Mouse (Mus musculus) ovary, postnatal 14 days (tissue): ENCODE measurements at regions not wholly inside any gene's neighbourhood (a gene's known extent, or its start where the extent isn't known, plus 50 kb on each side); places are given as distances from the start of the nearest gene placed in this dataset.

Experiments
- DNase-seq: peaks from one replicate; pipeline ENCODE4 v3.0.0; 2022; ENCODE audit warnings: low spot score

GRCm38 (mm10) chr5:73729646-73730045, 78.5 kb downstream of the Spata18 start:
- no peak for DNase-seq

GRCm38 (mm10) chr5:73731423-73731822, 80.2 kb downstream of the Spata18 start:
- DNase-seq: no peak

DNA sequence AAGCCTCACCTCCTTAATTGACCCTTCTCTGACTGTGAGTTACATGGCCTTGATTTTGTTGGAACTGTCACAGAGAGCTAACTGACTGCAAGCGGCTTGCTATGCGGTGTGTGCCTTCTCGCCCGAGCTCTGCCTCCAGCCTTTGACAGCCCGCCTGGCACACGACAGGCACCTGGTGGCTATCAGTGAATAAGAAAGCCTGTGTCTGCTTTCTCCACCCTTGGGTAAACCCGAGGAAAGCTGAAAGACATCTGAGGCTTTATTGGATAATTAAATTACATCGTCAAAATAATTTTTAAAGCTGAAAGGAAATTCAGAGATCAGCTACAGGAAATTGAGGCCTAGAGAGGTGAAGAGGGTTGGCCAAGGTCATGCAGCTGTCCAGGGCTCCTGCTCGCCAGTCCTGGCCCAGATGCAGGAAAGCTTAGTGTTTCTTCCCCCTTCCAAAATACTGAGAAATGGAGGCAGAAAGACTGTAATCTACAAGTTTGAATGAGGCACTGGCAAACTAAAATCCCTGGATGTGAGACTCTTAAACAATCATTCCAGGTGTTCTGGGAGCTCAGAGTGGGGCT, 80.9 kb downstream of the Spata18 start:
- DNase-seq: no peak

DNA sequence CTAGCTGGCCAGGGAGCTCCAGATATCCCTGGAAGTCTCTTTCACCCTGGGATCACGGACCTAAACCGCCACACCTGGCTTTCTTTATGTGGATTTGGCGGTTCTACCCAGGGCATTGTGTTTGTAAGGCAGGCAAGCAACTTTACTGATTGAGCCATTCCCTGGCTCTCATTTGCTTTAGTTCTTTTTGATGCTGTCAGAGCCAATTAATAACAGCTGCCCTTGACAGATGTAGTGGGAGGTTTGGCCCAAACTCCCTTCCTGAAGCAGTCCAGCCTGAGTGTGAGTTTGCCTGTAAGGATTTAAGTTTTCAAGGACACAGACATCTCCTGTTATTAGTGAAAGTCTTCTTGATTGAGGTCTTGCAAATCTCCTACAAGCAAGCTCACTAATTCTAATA, 89.6 kb downstream of the Spata18 start:
- DNase-seq: no peak

DNA sequence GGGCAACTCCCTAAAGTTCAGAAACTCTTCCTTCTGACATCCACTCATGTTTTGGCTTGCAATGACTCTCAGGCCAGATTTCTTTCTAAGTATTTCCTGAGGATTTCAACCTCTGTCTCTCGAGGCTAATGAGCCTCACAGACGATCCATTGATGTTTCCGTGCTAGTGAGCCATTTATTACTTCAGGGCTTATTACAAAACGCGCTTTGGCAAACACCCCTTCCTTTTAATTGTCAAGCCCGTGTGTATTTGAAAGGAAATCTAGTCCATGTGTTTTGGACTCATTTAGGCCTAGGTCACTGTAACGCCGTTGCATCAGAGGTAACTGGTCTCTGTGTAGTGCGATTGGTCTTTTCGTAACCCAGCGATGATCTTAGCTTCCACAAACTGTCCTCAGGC, 90.3 kb downstream of the Spata18 start:
- DNase-seq: no peak

DNA sequence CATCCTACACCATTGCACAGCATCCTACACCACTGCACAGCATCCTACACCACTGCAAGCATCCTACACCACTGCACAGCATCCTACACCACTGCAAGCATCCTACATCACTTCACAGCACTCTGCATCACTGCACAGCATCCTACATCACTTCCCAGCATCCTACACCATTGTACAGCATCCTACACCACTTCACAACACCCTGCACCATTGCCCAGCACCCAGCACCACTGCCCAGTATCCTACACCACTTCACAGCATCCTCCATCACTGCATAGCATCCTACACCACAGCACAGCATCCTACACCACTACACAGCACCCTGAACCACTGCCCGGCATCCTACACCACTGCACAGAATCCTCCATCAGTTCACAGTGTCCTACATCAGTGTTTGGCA, 92.8 kb downstream of the Spata18 start:
- DNase-seq: no peak

- no peak for DNase-seq
Observed at GRCm38 (mm10) chr5:73749791-73750190, 98.6 kb downstream of the Spata18 start.

- DNase-seq: no peak
Observed at GRCm38 (mm10) chr5:73752225-73752644, 101.1 kb downstream of the Spata18 start.

DNA sequence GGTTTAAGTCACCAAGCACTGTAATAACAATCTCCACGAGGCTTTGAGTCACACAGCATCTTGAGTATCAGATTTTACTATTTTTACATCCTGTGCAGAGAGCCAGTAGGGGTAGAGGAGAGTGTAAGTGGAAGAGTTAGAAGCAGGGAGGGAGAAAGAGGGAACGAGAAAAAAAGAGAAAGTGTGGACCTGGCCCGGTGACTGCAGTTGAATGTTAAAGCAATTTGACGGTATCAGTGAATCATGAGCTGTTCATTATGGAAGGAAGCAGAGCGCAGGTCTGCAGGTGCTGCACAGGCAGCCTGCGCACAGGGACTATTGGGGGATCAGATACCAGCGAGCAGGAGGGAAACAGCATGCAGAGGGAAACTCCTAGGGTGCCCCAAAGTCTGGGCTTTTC, 102.6 kb downstream of the Spata18 start:
- DNase-seq: no peak

DNA sequence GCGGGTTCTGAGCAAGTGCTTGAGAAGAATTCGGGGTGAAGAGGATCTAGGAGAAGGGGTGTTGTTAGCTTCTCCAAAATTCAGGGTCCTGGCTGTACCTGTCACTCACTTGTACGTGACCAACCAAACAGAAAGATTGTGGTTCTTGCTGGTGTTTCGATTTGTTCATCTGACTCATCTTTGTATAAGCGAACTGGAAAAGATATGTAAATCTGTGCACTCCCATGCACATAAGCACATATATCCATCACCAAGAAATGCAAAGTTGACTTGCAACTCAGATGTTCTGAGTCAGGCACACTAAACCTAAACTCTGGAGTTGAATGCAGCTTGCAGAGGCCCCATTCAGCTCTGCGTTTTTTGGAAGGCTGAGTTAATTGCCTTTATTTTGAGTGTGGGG, 107.4 kb downstream of the Spata18 start:
- no peak for DNase-seq

DNA sequence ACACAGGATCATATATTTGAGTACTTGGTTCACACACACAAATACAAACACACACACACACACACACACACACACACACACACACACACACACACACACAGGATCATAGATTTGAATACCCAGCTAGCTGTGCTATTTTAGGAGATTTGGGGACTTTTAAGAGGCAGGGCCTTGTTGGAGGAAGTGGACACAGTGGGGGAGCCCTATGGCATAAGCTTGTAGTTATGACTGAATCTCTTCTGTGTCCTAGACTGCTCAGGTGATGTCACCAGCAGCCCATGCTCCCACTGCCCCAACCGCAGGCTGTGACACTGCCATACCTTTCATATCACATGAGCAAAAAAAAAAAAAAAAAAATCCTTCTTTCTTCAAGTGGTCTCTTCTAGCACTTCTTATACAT, 110.1 kb downstream of the Spata18 start:
- no peak for DNase-seq

DNA sequence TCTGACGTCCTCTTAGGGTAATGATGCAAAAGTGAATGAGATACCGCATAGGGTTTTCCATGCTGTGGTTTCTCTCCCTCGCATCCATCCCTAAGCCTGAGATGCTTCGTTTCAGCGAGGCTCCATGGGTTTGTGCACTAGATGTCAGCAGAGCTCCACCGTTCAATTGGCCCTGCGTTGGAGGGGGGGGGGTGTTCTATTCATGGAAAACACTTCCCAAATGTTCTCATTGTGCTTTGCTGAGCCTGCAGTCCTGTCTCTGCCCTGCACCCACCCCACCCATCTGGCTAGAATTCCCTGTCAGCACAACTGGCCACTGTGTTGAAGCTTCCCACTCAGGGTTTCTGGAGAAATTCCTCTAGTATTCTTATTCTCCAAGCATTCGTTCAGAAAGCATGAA, 110.5 kb downstream of the Spata18 start:
- DNase-seq: peak; percentile 39

GRCm38 (mm10) chr5:73764226-73764625, 113.0 kb downstream of the Spata18 start:
- no peak for DNase-seq

- DNase-seq: no peak
Observed at GRCm38 (mm10) chr5:73765466-73765865, 114.3 kb downstream of the Spata18 start.

DNA sequence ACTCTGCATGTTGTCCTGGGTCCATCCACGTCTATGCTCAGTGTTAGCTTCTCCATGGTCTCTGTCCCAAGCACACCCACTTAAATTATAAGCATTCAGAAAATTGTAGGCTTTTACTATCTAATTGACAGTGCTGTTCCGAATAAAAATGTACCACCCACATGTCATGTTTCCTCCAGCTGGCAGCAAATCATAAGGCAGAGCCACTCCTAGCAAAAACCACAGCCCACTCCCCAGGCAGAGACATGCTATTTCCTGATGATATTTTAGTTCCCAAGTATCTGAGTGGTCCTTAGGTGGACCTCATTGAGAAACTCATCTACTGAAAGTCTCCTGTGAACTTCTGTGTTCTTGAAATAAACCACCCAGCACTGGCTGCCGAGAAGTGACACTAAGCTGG, 117.1 kb downstream of the Spata18 start:
- no peak for DNase-seq

DNA sequence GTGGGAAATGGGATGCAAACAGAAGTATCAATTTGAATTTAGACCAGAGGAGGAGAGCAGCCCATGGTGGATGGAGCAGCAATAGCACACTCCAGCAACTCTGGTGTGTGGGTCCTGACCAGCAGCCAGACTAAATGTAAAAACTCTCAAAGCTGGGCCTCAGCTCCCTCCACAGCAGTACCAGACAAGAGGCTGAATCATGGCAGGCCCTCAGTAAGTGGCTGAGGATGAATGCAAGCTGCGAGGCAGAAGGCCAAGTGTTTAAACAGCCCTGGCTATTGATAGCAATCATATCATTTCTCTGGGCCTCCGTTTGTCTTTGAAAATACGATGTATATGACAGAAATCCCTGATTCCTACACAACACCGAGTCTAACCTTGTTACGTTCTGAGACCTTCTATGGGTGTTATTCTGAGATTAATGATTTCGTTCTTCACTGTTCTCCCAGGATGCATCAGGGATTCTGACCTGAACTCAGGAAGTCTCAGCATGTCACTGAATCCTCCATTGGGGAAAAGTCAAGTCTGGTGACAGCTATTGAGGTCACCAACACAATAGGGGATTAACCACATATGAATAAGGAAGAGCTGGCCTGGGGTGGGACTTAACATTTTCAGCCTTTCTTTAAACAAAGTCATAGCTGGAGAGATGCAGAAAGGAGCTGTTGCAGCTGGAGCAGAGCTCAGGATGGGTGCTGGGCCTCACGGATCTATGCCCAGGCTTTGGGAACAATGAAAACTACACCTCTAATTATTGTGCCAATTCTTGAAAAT, 124.8 kb downstream of the Spata18 start:
- no peak for DNase-seq

DNA sequence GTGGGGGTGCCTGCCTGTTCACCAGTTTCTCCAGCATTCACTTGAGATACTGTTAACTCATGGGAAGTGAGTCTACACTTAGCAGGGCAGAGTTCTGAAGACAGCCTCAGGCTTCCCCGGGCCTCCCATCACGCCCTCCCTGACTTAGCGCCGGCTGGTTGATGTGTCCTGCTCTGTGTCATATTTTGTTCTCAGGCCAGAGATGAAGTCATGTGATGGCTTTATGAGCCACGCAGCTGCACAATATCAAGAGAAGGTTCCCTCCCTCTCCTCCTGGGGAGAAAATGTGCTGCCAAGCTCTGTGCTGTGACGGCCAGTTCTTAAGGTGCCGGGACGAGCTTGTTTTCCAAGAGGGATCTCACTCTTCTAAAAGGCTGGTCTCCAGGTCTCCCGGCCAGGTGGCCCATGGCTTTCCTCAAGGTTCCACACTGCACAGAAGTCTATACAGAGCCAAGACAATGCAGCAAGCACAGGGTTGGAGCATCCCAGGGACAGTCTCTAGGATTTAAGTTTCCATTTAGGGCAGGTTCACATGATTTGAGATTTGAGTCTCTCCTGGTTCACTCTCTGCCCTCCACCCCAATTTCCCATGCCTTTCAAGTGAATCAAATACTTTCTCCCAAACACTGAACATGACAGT, 126.2 kb downstream of the Spata18 start:
- peak; percentile 49 for DNase-seq

DNA sequence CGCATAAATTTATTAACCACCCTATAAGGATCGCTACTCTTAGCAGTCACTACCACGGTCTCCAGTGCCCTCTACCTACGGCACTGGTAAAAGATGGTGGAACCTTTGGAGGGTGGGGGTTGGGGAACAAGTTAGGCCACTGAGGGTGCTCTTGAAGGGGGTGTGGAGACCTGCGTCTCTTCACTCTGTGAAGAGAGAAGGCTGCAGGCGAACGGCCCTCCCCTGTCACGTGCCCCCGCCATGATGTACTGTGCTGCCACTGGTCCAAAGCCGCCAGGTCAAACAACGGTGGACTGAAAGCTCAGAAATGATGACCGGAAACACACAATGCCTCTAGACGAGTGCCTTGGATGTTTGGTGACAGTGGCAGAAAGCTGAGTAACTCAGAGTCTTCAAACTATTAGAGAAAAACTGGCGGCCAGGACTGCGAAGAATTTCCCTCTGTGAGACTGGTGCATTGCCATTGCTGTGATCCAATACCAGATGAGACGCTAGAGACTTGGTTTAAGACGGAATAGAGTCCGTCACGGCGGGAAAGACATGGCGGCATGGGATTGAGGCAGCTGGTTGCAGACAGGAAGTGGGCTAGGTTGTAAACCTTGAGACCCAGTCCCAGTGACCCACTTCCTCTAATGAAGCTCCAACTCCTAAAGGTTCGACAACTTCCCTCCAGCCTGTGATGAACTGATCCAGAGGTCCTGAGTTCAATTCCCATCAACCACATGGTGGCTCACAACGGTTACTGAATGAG, 130.2 kb downstream of the Spata18 start:
- DNase-seq: no peak

DNA sequence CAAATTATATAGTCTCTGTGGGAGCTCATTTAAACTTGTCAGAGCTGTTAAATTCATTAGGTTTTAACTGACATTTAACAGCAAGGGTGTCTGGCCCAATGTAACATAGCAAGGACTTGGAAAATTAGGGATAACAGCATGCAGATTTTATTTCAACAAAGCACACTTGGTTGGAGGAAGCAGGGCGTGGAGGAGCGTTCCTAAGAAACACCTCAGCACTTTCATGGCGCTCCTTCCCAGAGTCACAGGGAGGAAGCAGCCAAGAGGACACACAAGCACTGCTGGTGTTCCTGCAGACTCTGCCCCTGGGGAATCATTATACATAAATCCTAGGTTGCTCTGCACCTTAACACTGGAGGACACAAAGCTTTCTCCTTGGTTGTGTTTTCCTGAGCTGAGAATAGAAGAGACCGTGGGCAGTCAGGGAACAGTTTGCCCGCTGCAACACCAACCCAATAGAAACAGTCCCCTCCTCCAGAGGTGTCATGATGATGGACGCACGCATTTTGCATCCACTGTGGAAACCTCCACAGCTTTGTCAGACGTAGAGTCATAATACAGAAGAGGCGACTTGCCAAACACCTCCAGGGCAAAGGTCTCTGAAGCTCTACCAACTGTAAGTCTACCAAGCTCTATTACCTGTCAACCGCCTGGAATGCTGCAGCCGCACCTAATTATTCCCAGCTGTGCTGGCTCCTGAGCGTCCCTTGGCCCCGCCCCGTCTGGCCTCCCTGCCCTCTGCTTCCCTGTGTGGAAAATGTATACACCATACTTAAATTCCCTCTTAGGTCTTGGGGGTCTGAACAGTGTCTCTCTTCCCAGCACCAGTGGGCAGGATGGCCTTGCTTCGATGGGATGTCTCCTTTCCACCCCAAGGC, 131.3 kb downstream of the Spata18 start:
- no peak for DNase-seq

GRCm38 (mm10) chr5:73787275-73787674, 136.1 kb downstream of the Spata18 start:
- no peak for DNase-seq

GRCm38 (mm10) chr5:73792216-73792615, 141.0 kb downstream of the Spata18 start:
- no peak for DNase-seq

GRCm38 (mm10) chr5:73796201-73796600, 145.0 kb downstream of the Spata18 start:
- DNase-seq: no peak
